Mouse (Mus musculus) kidney, postnatal 0 days (tissue): ENCODE measurements around the gene Arfgef2. TPM values are rescaled to one million over a fixed set of nuclear protein-coding genes. Genes with fewer than 3 reads are reported as not detected.

Experiments
- ATAC-seq: fragments of 200-750 bp; cut with Nextera tagmentation; replicated peaks from 2 replicates; pipeline ENCODE4 v1.8.0; 2017; ENCODE audit warnings: low read depth, moderate number of reproducible peaks, moderate TSS enrichment, moderate library complexity; ENCODE audit not compliant: low FRiP score
- DNase-seq: peaks from one replicate; pipeline ENCODE4 v3.0.0-alpha.2; 2016; ENCODE audit warnings: low spot score
- H3K27ac ChIP-seq: fragments of 300-500 bp; sonication (generic); 2 replicates; pipeline ENCODE4 v1.5.1; 2014; ENCODE audit warnings: mild to moderate bottlenecking
- H3K27me3 ChIP-seq: fragments of 300-500 bp; sonication (generic); 2 replicates; pipeline ENCODE4 v1.6.1; 2014; ENCODE audit warnings: low read length, mixed read lengths; ENCODE audit not compliant: insufficient read depth
- H3K36me3 ChIP-seq: fragments of 300-500 bp; sonication (generic); 2 replicates; pipeline ENCODE4 v1.6.1; 2014; ENCODE audit warnings: low read length, mixed read lengths; ENCODE audit not compliant: insufficient read depth
- H3K4me1 ChIP-seq: fragments of 300-500 bp; sonication (generic); replicated peaks from 2 replicates; pipeline ENCODE4 v1.6.1; 2014; ENCODE audit warnings: antibody characterized with exemption, low read length, mixed read lengths; ENCODE audit not compliant: insufficient read depth
- H3K4me2 ChIP-seq: fragments of 300-500 bp; sonication (generic); 2 replicates; pipeline ENCODE4 v1.6.1; 2014; ENCODE audit warnings: mild to moderate bottlenecking, low read length, moderate library complexity, mixed read lengths
- H3K4me3 ChIP-seq: fragments of 300-500 bp; sonication (generic); replicated peaks from 2 replicates; pipeline ENCODE4 v1.5.1; 2014; ENCODE audit warnings: low read depth, low read length
- H3K9ac ChIP-seq: fragments of 300-500 bp; sonication (generic); 2 replicates; pipeline ENCODE4 v1.6.1; 2014; ENCODE audit warnings: low read depth, low read length
- H3K9me3 ChIP-seq: fragments of 300-500 bp; sonication (generic); replicated peaks from 2 replicates; pipeline ENCODE4 v1.6.1; 2016; ENCODE audit warnings: low read length, inconsistent platforms, mixed read lengths
- CTCF ChIP-seq: IDR thresholded peaks from 2 replicates; pipeline ENCODE4 v1.5.1; 2016; ENCODE audit warnings: antibody characterized with exemption, low read depth, mild to moderate bottlenecking, moderate library complexity
- WGBS: fragments of 180-500 bp; shearing (Covaris S2); extraction: QIAGEN DNeasy Blood & Tissue Kit; methylation state at CpG from one replicate; pipeline ENCODE4 v1.1.7; 2014; 5-methylcytosine and 5-hydroxymethylcytosine counted together
- polyA plus RNA-seq: library from polyadenylated mRNA; unstranded; fragments of >200 nt; fragmentation: Nextera tagmentation; extraction: Ambion mirVana; gene quantifications from 2 replicates; pipeline ENCODE4 v1.2.1, GENCODE M21; 2015

Arfgef2 gene
- polyA plus RNA-seq, 1 experiment from 2014 or later, result 4.3 TPM

GRCm38 (mm10) chr2:166891366-166891880 is 86.0 kb downstream of the Arfgef2 start:
- peak; percentile 15; the same call in 1 of the 2 replicates for TF ChIP-seq CTCF
- WGBS, result 79% methylated on average over 9 of the region's 9 CpGs
- H3K4me3 ChIP-seq, result no peak overlapping the region
- H3K9me3 ChIP-seq, result no peaks in the 10 kb centered on the region
- H3K27ac ChIP-seq, result no peak overlapping the region
- peaks cover 37% of the 10 kb centered on the region for H3K36me3 ChIP-seq
- no peak for ATAC-seq
- DNase-seq, result no peak
- H3K27me3 ChIP-seq, result no peaks in the 10 kb centered on the region
- no peak overlapping the region for H3K9ac ChIP-seq
- H3K4me2 ChIP-seq, result no peak overlapping the region
- no peaks in the 10 kb centered on the region for H3K4me1 ChIP-seq

- Histone ChIP-seq H3K9ac (no peak overlapping the region), H3K27me3 (no peaks in the 10 kb centered on the region), H3K36me3 (peaks cover 37% of the 10 kb centered on the region), H3K4me3 (no peak overlapping the region), H3K4me2 (no peak overlapping the region), H3K27ac (no peak overlapping the region), H3K4me1 (no peaks in the 10 kb centered on the region), H3K9me3 (no peaks in the 10 kb centered on the region)
- ATAC-seq, result no peak
- no peak for DNase-seq
- TF ChIP-seq CTCF, result no peak
- 85% methylated on average over 8 of the region's 8 CpGs for WGBS
Measured at GRCm38 (mm10) chr2:166892158-166892680, 86.8 kb downstream of the Arfgef2 start.

- no peaks in the 10 kb centered on the region for H3K9me3 ChIP-seq
- H3K9ac ChIP-seq, result no peak overlapping the region
- no peak overlapping the region for H3K4me3 ChIP-seq
- no peaks in the 10 kb centered on the region for H3K4me1 ChIP-seq
- no peak for TF ChIP-seq CTCF
- H3K27me3 ChIP-seq, result no peaks in the 10 kb centered on the region
- no peak overlapping the region for H3K27ac ChIP-seq
- no peak overlapping the region for H3K4me2 ChIP-seq
- peaks cover 37% of the 10 kb centered on the region for H3K36me3 ChIP-seq
- ATAC-seq, result no peak
- 92% methylated on average over 5 of the region's 5 CpGs for WGBS
- DNase-seq, result no peak
Measured at GRCm38 (mm10) chr2:166893036-166893435, 87.6 kb downstream of the Arfgef2 start.

GRCm38 (mm10) chr2:166896368-166896767 is 91.0 kb downstream of the Arfgef2 start:
- Histone ChIP-seq H3K9me3 (no peaks in the 10 kb centered on the region), H3K4me1 (no peaks in the 10 kb centered on the region), H3K9ac (no peak overlapping the region), H3K4me2 (no peak overlapping the region), H3K36me3 (peaks cover 30% of the 10 kb centered on the region), H3K27ac (no peak overlapping the region), H3K27me3 (no peaks in the 10 kb centered on the region), H3K4me3 (no peak overlapping the region)
- no peak for DNase-seq
- WGBS, result 84% methylated on average over 13 of the region's 13 CpGs
- ATAC-seq, result no peak
- TF ChIP-seq CTCF, result no peak

DNA sequence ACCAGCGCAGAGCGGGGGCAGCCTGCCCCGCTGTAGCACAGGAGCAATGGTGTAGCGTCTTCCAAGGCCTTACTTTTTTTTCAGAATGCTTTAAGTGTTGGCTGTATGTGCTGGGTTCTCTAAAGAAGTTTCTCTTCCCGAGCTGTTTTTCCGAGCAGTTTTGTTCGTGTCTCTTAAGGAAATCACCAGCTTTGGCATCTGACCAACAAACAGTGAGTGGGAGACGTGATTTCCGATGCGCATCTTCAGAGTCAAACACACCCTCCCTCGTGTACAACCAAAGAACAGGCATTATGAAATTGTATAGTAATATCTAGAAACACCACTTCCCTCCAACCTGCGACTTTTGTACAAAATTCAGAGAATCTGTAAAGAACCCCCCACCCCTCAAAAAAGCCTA is 91.6 kb downstream of the Arfgef2 start:
- Histone ChIP-seq H3K36me3 (peaks cover 25% of the 10 kb centered on the region), H3K9me3 (no peaks in the 10 kb centered on the region), H3K4me2 (no peak overlapping the region), H3K9ac (no peak overlapping the region), H3K4me1 (no peaks in the 10 kb centered on the region), H3K27me3 (no peaks in the 10 kb centered on the region), H3K27ac (no peak overlapping the region), H3K4me3 (no peak overlapping the region)
- TF ChIP-seq CTCF, result no peak
- DNase-seq (no peak), ATAC-seq (no peak)
- 86% methylated on average over 12 of the region's 12 CpGs for WGBS

GRCm38 (mm10) chr2:166899161-166899560 is 93.8 kb downstream of the Arfgef2 start:
- Histone ChIP-seq H3K27ac (no peak overlapping the region), H3K4me3 (no peak overlapping the region), H3K4me2 (no peak overlapping the region), H3K9ac (no peak overlapping the region), H3K27me3 (no peaks in the 10 kb centered on the region), H3K36me3 (peaks cover 9% of the 10 kb centered on the region; the same call in 1 of the 2 replicates), H3K4me1 (no peaks in the 10 kb centered on the region), H3K9me3 (no peaks in the 10 kb centered on the region)
- no peak for TF ChIP-seq CTCF
- 89% methylated on average over 2 of the region's 2 CpGs for WGBS
- no peak for ATAC-seq
- no peak for DNase-seq

DNA sequence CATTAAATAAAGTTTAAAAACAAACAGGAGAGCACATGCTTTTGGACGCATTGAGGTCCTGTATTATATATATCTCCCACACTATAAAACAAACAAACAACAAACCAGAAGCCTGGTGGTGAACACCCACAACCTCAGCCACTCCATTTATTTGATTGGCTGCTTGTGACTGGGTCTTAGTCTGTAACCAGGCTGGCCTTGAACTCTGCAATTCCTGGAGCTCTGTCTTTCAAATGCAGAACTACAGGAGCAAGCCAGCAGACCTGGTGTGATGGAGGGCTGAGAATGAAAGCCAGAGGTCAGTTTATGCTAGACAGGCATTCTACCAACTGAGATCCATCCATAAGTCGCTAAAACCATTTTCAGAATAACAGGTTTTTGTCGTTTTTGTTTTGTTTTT is 94.4 kb downstream of the Arfgef2 start:
- Histone ChIP-seq H3K9ac (no peak overlapping the region), H3K27ac (no peak overlapping the region), H3K4me3 (no peak overlapping the region), H3K27me3 (no peaks in the 10 kb centered on the region), H3K9me3 (no peaks in the 10 kb centered on the region), H3K4me2 (no peak overlapping the region), H3K4me1 (no peaks in the 10 kb centered on the region), H3K36me3 (peaks cover 4% of the 10 kb centered on the region; the same call in 1 of the 2 replicates)
- DNase-seq, result no peak
- no peak for ATAC-seq
- no peak for TF ChIP-seq CTCF
- 58% methylated on average over 3 of the region's 3 CpGs for WGBS
